Mouse (Mus musculus) CH12.LX (cell line): ENCODE data around the gene Tagln2.

Source experiments
- CTCF ChIP-seq, 2 experiments: IDR thresholded peaks in 1 of 2; conservative IDR thresholded peaks in 1 of 2; 2 replicates each; pipeline ENCODE4 v1.5.1; 2011 to 2012; ENCODE audit warnings: low read depth in 2 of 2, low read length in 2 of 2, improper control_type of control experiment in 1 of 2, inconsistent platforms in 1 of 2, mild to moderate bottlenecking in 1 of 2, moderate library complexity in 1 of 2
- E2F4 ChIP-seq: IDR thresholded peaks from 2 replicates; pipeline ENCODE4 v1.6.1; 2011; ENCODE audit warnings: low read depth, low read length, improper control_type of control experiment; ENCODE audit not compliant: insufficient replicate concordance
- ELF1 ChIP-seq: IDR thresholded peaks from 2 replicates; pipeline ENCODE4 v1.6.1; 2014; ENCODE audit warnings: low read depth, mild to moderate bottlenecking, inconsistent platforms, low read length, improper control_type of control experiment
- JUND ChIP-seq: conservative IDR thresholded peaks from 2 replicates; pipeline ENCODE4 v1.6.1; 2011; ENCODE audit warnings: low read depth, low read length, improper control_type of control experiment
- MAFK ChIP-seq: IDR thresholded peaks from 2 replicates; pipeline ENCODE4 v1.6.1; 2011; ENCODE audit warnings: low read length, improper control_type of control experiment; ENCODE audit not compliant: insufficient replicate concordance
- MAZ ChIP-seq: IDR thresholded peaks from 2 replicates; pipeline ENCODE4 v1.6.1; 2012; ENCODE audit warnings: low read depth, mild to moderate bottlenecking, inconsistent platforms, low read length, improper control_type of control experiment, moderate library complexity
- POLR2A ChIP-seq: IDR thresholded peaks from 2 replicates; pipeline ENCODE4 v1.6.1; 2011; ENCODE audit warnings: low read depth, mild to moderate bottlenecking, improper control_type of control experiment, low read length
- RAD21 ChIP-seq: IDR thresholded peaks from 2 replicates; pipeline ENCODE4 v1.6.1; 2011; ENCODE audit warnings: low read depth, mild to moderate bottlenecking, low read length, improper control_type of control experiment, moderate library complexity
- SIN3A ChIP-seq: IDR thresholded peaks from 2 replicates; pipeline ENCODE4 v1.6.1; 2012; ENCODE audit warnings: low read length, improper control_type of control experiment, inconsistent platforms
- SMC3 ChIP-seq: IDR thresholded peaks from 2 replicates; pipeline ENCODE4 v1.6.1; 2011; ENCODE audit warnings: low read depth, low read length, improper control_type of control experiment
- ZNF384 ChIP-seq: IDR thresholded peaks from 2 replicates; pipeline ENCODE4 v1.6.1; 2012; ENCODE audit warnings: low read depth, low read length, improper control_type of control experiment, inconsistent platforms

GRCm38 (mm10) chr1:172481111-172481510 lies 18.7 kb upstream of the Tagln2 start:
- TF ChIP-seq POLR2A = no peak
- no peak for TF ChIP-seq SMC3
- TF ChIP-seq MAFK = no peak
- no peak for TF ChIP-seq RAD21
- no peak for TF ChIP-seq ZNF384
- no peak for TF ChIP-seq ELF1
- no peak for TF ChIP-seq MAZ
- no peak for TF ChIP-seq CTCF (conservative IDR thresholded peaks at IDR 0.05 in 1 of 2, IDR thresholded peaks at IDR 0.05 in 1 of 2; ENCODE audit: low read depth in 2 of 2, low read length in 2 of 2)
- TF ChIP-seq SIN3A = no peak
- no peak for TF ChIP-seq E2F4
- no peak for TF ChIP-seq JUND
